Comparison of ENCODE assay signal across 8 mouse cellular contexts in genomic region chr12:107010995-107011786, GRCm38 (mm10).
A peak's percentile ranks its signal among the peaks of the same experiment; 100 is the strongest.
DNase-seq lines count a peak whose midpoint lies in the region; ATAC-seq and TF ChIP-seq lines count a peak whose summit lies in the region.

No protein-coding gene starts in this region.

- TF ChIP-seq POLR2A in kidney, adult 2 months (IDR thresholded peaks at IDR 0.05; ENCODE audit: low read depth, low read length): no peak

- TF ChIP-seq CTCF in liver, postnatal 0 days (IDR thresholded peaks at IDR 0.05; ENCODE audit: low read depth): no peak
- no peak for TF ChIP-seq CTCF in kidney, adult 2 months (conservative IDR thresholded peaks at IDR 0.05; ENCODE audit: insufficient read depth, insufficient read length, low read depth, low read length)

- DNase-seq in adrenal gland, postnatal 10 days: peak; percentile 5
- DNase-seq in adrenal gland, adult 18-20 months (ENCODE audit: low spot score in 2 of 2): no peak
- DNase-seq in kidney, postnatal 10 days: peak; percentile 46
- DNase-seq in kidney, adult 11 months: no peak
- peak; percentile 24 for DNase-seq in embryo, embryonic 11.5 days (ENCODE audit: low read depth, low spot score)
- DNase-seq in liver, postnatal 0 days: no peak
- DNase-seq in thymus, postnatal 25 days: peak; percentile 49
- DNase-seq in kidney, adult 2 months: no peak

- H3K4me1 ChIP-seq in liver, postnatal 0 days (ENCODE audit: insufficient read depth): no peaks in the 10 kb centered on the region
- no peaks in the 10 kb centered on the region for H3K4me1 ChIP-seq in kidney, adult 2 months (ENCODE audit: control insufficient read depth, insufficient read depth, low read length)

- H3K9me3 ChIP-seq in liver, postnatal 0 days (ENCODE audit: low read length): no peaks in the 10 kb centered on the region

- no peak overlapping the region for H3K9ac ChIP-seq in liver, postnatal 0 days (replicated peaks)

- H3K27ac ChIP-seq in liver, postnatal 0 days (ENCODE audit: low read depth): no peak overlapping the region
- H3K27ac ChIP-seq in kidney, adult 2 months (ENCODE audit: insufficient read depth, low read depth, low read length): no peak overlapping the region

- TF ChIP-seq EP300 in liver, postnatal 0 days (IDR thresholded peaks at IDR 0.05; ENCODE audit: low read depth): no peak

- ATAC-seq in liver, postnatal 0 days: peak; percentile 31; the same call in 1 of the 2 replicates

- H3K27me3 ChIP-seq in liver, postnatal 0 days (ENCODE audit: insufficient read depth, low read length): no peaks in the 10 kb centered on the region
- H3K27me3 ChIP-seq in kidney, adult 2 months (replicated peaks; ENCODE audit: control insufficient read depth, insufficient read depth, low read length): no peaks in the 10 kb centered on the region

- no peak overlapping the region for H3K4me3 ChIP-seq in liver, postnatal 0 days (ENCODE audit: low read depth, low read length)
- H3K4me3 ChIP-seq in kidney, adult 2 months (ENCODE audit: insufficient read depth, low read depth, low read length): no peak overlapping the region

- 0 out of 2 replicates have a peak overlapping the region, but pooled peaks have one; percentile 9 for H3K4me2 ChIP-seq in liver, postnatal 0 days (ENCODE audit: low read depth, low read length)

- no peaks in the 10 kb centered on the region for H3K36me3 ChIP-seq in liver, postnatal 0 days (replicated peaks; ENCODE audit: insufficient read depth, low read length)
- no peaks in the 10 kb centered on the region for H3K36me3 ChIP-seq in kidney, adult 2 months (ENCODE audit: control insufficient read depth, insufficient read depth, low read length)

- 61% methylated on average over 20 of the region's 20 CpGs for whole genome bisulfite sequencing in liver, postnatal 0 days (ENCODE audit: insufficient replicate concordance)
- 49% methylated on average over 20 of the region's 20 CpGs for WGBS in kidney, adult 2 months

Comparison
In these comparisons a context has a peak if more than half of its experiments do, and no peak if none do; other contexts are left out.
1. DNase-seq: peak in adrenal gland, postnatal 10 days (single experiment), kidney, postnatal 10 days (single experiment), embryo, embryonic 11.5 days (single experiment) and thymus, postnatal 25 days (single experiment); none in adrenal gland, adult 18-20 months (0 of 2), kidney, adult 11 months (single experiment), liver, postnatal 0 days (single experiment) and kidney, adult 2 months (single experiment).